ENCODE assay signal across 13 mouse cellular contexts in genomic region chr11:62911362-62911761, GRCm38 (mm10). TPM values are rescaled to one million over a fixed set of nuclear protein-coding genes. Genes with fewer than 3 reads are reported as not detected.
A peak's percentile ranks its signal among the peaks of the same experiment; 100 is the strongest.
DNase-seq lines count a peak whose midpoint lies in the region; ATAC-seq and TF ChIP-seq lines count a peak whose summit lies in the region.
"Had no signal": no experiment of that assay in that cellular context is flagged by ENCODE, and none has a peak within 500 bp of the region (broad histone marks: within the 10 kb centered on the region; RNA-seq: fewer than 3 reads in every experiment).

No protein-coding gene starts in this region.

- 59% methylated on average over 8 of the region's 8 CpGs for WGBS in limb, embryonic 13.5 days
- 85% methylated on average over 8 of the region's 8 CpGs for WGBS in limb, embryonic 10.5 days
- WGBS in midbrain, embryonic 14.5 days = 24% methylated on average over 8 of the region's 8 CpGs

- no peak overlapping the region for H3K4me3 ChIP-seq in gastrocnemius, adult 2 months
- no peak overlapping the region for H3K4me3 ChIP-seq in limb, embryonic 13.5 days
- no peak overlapping the region for H3K4me3 ChIP-seq in limb, embryonic 10.5 days
- H3K4me3 ChIP-seq in midbrain, embryonic 14.5 days (replicated peaks; ENCODE audit: low read depth, low read length) = no peak overlapping the region
- H3K4me3 ChIP-seq: limb, embryonic 12.5 days; megakaryocyte, embryonic 14.5 days had no signal

- no peaks in the 10 kb centered on the region for H3K36me3 ChIP-seq in limb, embryonic 13.5 days
- no peaks in the 10 kb centered on the region for H3K36me3 ChIP-seq in limb, embryonic 10.5 days
- no peaks in the 10 kb centered on the region for H3K36me3 ChIP-seq in midbrain, embryonic 14.5 days (ENCODE audit: control insufficient read depth, insufficient read depth, low read length)
- H3K36me3 ChIP-seq: limb, embryonic 12.5 days had no signal

- no peaks in the 10 kb centered on the region for H3K27me3 ChIP-seq in limb, embryonic 13.5 days
- H3K27me3 ChIP-seq in limb, embryonic 10.5 days (ENCODE audit: low read depth, poor library complexity, severe bottlenecking) = no peaks in the 10 kb centered on the region
- H3K27me3 ChIP-seq in midbrain, embryonic 14.5 days (ENCODE audit: control insufficient read depth, insufficient read depth, low read length) = no peaks in the 10 kb centered on the region
- H3K27me3 ChIP-seq: limb, embryonic 12.5 days had no signal

- no peaks in the 10 kb centered on the region for H3K9me3 ChIP-seq in limb, embryonic 13.5 days
- no peaks in the 10 kb centered on the region for H3K9me3 ChIP-seq in limb, embryonic 10.5 days (replicated peaks)
- H3K9me3 ChIP-seq in midbrain, embryonic 14.5 days (ENCODE audit: control insufficient read depth, low read length) = no peaks in the 10 kb centered on the region
- H3K9me3 ChIP-seq: limb, embryonic 12.5 days had no signal

- H3K4me1 ChIP-seq in limb, embryonic 13.5 days = peaks cover 13% of the 10 kb centered on the region
- no peaks in the 10 kb centered on the region for H3K4me1 ChIP-seq in limb, embryonic 10.5 days
- no peaks in the 10 kb centered on the region for H3K4me1 ChIP-seq in midbrain, embryonic 14.5 days (ENCODE audit: control insufficient read depth, insufficient read depth, low read length)
- H3K4me1 ChIP-seq: limb, embryonic 12.5 days had no signal

- no peak overlapping the region for H3K4me2 ChIP-seq in limb, embryonic 13.5 days (replicated peaks)
- H3K4me2 ChIP-seq in midbrain, embryonic 14.5 days (ENCODE audit: low read length) = no peak overlapping the region
- H3K4me2 ChIP-seq: limb, embryonic 12.5 days had no signal

- TF ChIP-seq CTCF in gastrocnemius, adult 2 months (IDR thresholded peaks at IDR 0.05) = no peak
- TF ChIP-seq CTCF in brain, embryonic 14.5 days (IDR thresholded peaks at IDR 0.05; ENCODE audit: borderline replicate concordance, extremely low read depth, insufficient read depth, insufficient read length) = no peak

- no peak for DNase-seq in gastrocnemius, adult 2 months
- DNase-seq in gastrocnemius, postnatal 36 days = no peak
- DNase-seq in limb, embryonic 10.5 days (ENCODE audit: low spot score) = no peak
- peak; percentile 69 for DNase-seq in brain, embryonic 14.5 days (ENCODE audit: low read depth)
- DNase-seq in midbrain, embryonic 14.5 days = peak; percentile 36
- no peak for DNase-seq in gastrocnemius, adult 8-10 months (ENCODE audit: low spot score in 2 of 2)
- DNase-seq in natural killer cell, adult 2 months (ENCODE audit: low spot score in 2 of 2) = no peak
- DNase-seq: gastrocnemius, postnatal 25 days; kidney, adult 18-20 months had no signal

- no peak overlapping the region for H3K9ac ChIP-seq in limb, embryonic 13.5 days
- H3K9ac ChIP-seq in midbrain, embryonic 14.5 days (replicated peaks; ENCODE audit: low read length) = no peak overlapping the region
- H3K9ac ChIP-seq: limb, embryonic 12.5 days had no signal

- peak overlapping the region; percentile 66 for H3K27ac ChIP-seq in gastrocnemius, adult 2 months
- H3K27ac ChIP-seq in limb, embryonic 13.5 days = 0 out of 2 replicates have a peak overlapping the region, but pooled peaks have one; percentile 44
- H3K27ac ChIP-seq in limb, embryonic 10.5 days = no peak overlapping the region
- peak overlapping the region; percentile 6; the same call in 1 of the 2 replicates for H3K27ac ChIP-seq in midbrain, embryonic 14.5 days (replicated peaks; ENCODE audit: low read depth, low read length)
- H3K27ac ChIP-seq: limb, embryonic 12.5 days had no signal

- intact Hi-C loops in gastrocnemius, adult 2 months (cut with DNase I) = no loop called here
- intact Hi-C loops in gastrocnemius, postnatal 36 days (cut with DNase I) = no loop called here

- TF ChIP-seq POLR2A in brain, embryonic 14.5 days (IDR thresholded peaks at IDR 0.05; ENCODE audit: borderline replicate concordance, extremely low read depth, insufficient read depth, insufficient read length, poor library complexity, severe bottlenecking) = no peak

- ATAC-seq in limb, embryonic 13.5 days (ENCODE audit: low FRiP score, low read depth) = no peak
- no peak for ATAC-seq in midbrain, embryonic 14.5 days (ENCODE audit: low FRiP score, low TSS enrichment)

RNA-seq across cellular contexts. Expression of gene Tvp23b, which starts 32.1 kb away (rescaled TPM):
- 1 to 10 TPM; 4.5 to 7.6 TPM for total RNA-seq in gastrocnemius, adult 2 months (2021)
- total RNA-seq in gastrocnemius, postnatal 36 days (2021) = 1 to 10 TPM; 5.9 to 6.6 TPM
- 64.2 and 67.1 TPM in 2 replicates for polyA plus RNA-seq in limb, embryonic 13.5 days (2015; fragmentation: Nextera tagmentation; extraction: Ambion mirVana)
- 37.9 and 43.4 TPM in 2 replicates for polyA plus RNA-seq in limb, embryonic 10.5 days (2016; fragmentation: Nextera tagmentation; extraction: Ambion mirVana)
- polyA plus RNA-seq in brain, embryonic 14.5 days (2012; rRNA removed) = 25.7 and 29.3 TPM in 2 replicates
- 55.9 and 58.9 TPM in 2 replicates for polyA plus RNA-seq in midbrain, embryonic 14.5 days (2014; fragmentation: Nextera tagmentation; extraction: Ambion mirVana)
- total RNA-seq in gastrocnemius, adult 8-10 months (2022) = 1 to 10 TPM; 3.5 to 6.2 (median 5.3) TPM

RNA-seq across cellular contexts. Expression of gene Cdrt4, which starts 39.6 kb away (rescaled TPM):
- total RNA-seq in gastrocnemius, adult 2 months (2021) = not detected
- not detected for total RNA-seq in gastrocnemius, postnatal 36 days (2021)
- polyA plus RNA-seq in limb, embryonic 13.5 days (2015; fragmentation: Nextera tagmentation; extraction: Ambion mirVana) = 0.56 and 0.62 TPM in 2 replicates
- not detected in 2 replicates for polyA plus RNA-seq in limb, embryonic 10.5 days (2016; fragmentation: Nextera tagmentation; extraction: Ambion mirVana)
- polyA plus RNA-seq in brain, embryonic 14.5 days (2012; rRNA removed) = 0.10 and 0.12 TPM in 2 replicates
- polyA plus RNA-seq in midbrain, embryonic 14.5 days (2014; fragmentation: Nextera tagmentation; extraction: Ambion mirVana) = not detected in 2 replicates
- not detected for total RNA-seq in gastrocnemius, adult 8-10 months (2022)
- polyA plus RNA-seq: embryonic facial prominence, embryonic 11.5 days; limb, embryonic 12.5 days had no signal

Comparison
In these comparisons a context has a peak if more than half of its experiments do, and no peak if none do; other contexts are left out.
1. DNase-seq: peak in brain, embryonic 14.5 days (single experiment) and midbrain, embryonic 14.5 days (single experiment); none in gastrocnemius, adult 2 months (single experiment), gastrocnemius, postnatal 36 days (0 of 2), limb, embryonic 10.5 days (single experiment), gastrocnemius, adult 8-10 months (0 of 2) and natural killer cell, adult 2 months (0 of 2).